ENCODE assay signal across 8 mouse cellular contexts in the genomic region with DNA sequence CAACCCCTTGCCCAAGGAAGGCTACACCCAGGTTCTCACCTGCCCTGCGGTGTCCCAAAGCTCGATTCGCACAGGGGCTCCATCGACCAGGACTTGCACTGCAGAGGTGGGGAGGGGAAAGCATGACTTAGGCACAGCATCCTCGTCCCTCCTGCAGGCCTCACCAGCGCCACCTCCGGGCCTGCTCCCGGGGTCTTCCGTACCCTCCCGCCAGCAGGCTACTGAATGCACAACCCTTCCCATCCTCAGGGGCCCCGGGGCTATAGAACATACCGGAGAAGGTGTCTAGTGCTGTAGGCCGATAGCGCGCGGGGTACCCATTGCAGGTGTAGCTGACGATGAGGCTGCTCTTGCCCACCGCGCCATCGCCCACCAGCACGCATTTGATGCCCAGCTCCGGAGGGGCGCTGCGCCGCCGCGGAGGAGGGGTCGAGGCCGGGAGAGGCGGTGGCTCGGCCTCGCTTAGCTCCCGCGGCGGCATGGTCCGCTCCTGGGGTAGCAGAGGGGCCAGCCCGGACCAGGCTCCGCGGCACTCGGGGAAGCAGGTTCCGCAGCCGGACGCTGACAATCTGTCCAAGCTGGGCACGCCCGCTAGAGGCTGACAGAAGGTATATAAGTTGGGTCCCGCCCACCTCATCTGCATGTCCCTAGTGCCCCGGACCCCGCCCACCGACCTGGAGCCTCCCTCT. TPM values are rescaled to one million over a fixed set of nuclear protein-coding genes. Genes with fewer than 3 reads are reported as not detected.
DNase-seq lines count a peak whose midpoint lies in the region; ATAC-seq lines count a peak whose summit lies in the region.

A gene (minus strand): TSS at position 630 of the 689 bp plus-strand sequence.

- peak within 1 kb of the TSS; percentile 99 for H3K4me2 ChIP-seq in limb, embryonic 15.5 days
- peak within 1 kb of the TSS; percentile 63 for H3K4me2 ChIP-seq in midbrain, embryonic 15.5 days
- peak within 1 kb of the TSS; percentile 99 for H3K4me2 ChIP-seq in stomach, embryonic 14.5 days (replicated peaks; ENCODE audit: low read depth, low read length)

- H3K4me1 ChIP-seq in limb, embryonic 15.5 days = peaks cover 5% of the 10 kb centered on the region
- H3K4me1 ChIP-seq in midbrain, embryonic 15.5 days = peaks cover 23% of the 10 kb centered on the region
- no peaks in the 10 kb centered on the region for H3K4me1 ChIP-seq in stomach, embryonic 14.5 days (ENCODE audit: control insufficient read depth, insufficient read depth, low read length)

- H3K27me3 ChIP-seq in limb, embryonic 15.5 days = peaks cover 12% of the 10 kb centered on the region; the same call in 1 of the 2 replicates
- no peaks in the 10 kb centered on the region; the same call in 1 of the 2 replicates for H3K27me3 ChIP-seq in midbrain, embryonic 15.5 days (replicated peaks)
- H3K27me3 ChIP-seq in stomach, embryonic 14.5 days (ENCODE audit: control insufficient read depth, insufficient read depth, low read length) = no peaks in the 10 kb centered on the region

- H3K27ac ChIP-seq in limb, embryonic 15.5 days = no peak within 1 kb of the TSS
- H3K27ac ChIP-seq in midbrain, embryonic 15.5 days = peak within 1 kb of the TSS; percentile 85
- no peak within 1 kb of the TSS for H3K27ac ChIP-seq in stomach, embryonic 14.5 days (ENCODE audit: low read length)

- DNase-seq in heart, adult 11 months = peak; percentile 85
- DNase-seq in heart, adult 8-10 months (ENCODE audit: low spot score) = no peak
- DNase-seq in cerebellum, postnatal 10 days = peak; percentile 83 to 89
- DNase-seq in frontal cortex, adult 2 months (ENCODE audit: extremely low spot score in 1 of 2, low spot score in 1 of 2) = peak; percentile 42 to 78
- peak; percentile 72 to 77 for DNase-seq in kidney, adult 8-10 months

- peak within 1 kb of the TSS; percentile 59 for H3K4me3 ChIP-seq in limb, embryonic 15.5 days
- H3K4me3 ChIP-seq in midbrain, embryonic 15.5 days = peak within 1 kb of the TSS; percentile 61
- H3K4me3 ChIP-seq in stomach, embryonic 14.5 days (ENCODE audit: low read depth, low read length) = peak within 1 kb of the TSS; percentile 57

- peak; percentile 66; the same call in 1 of the 2 replicates for ATAC-seq in limb, embryonic 15.5 days (ENCODE audit: insufficient number of reproducible peaks, low FRiP score, low TSS enrichment, low read depth)
- ATAC-seq in midbrain, embryonic 15.5 days (replicated peaks) = peak; percentile 89
- peak; percentile 80 for ATAC-seq in stomach, embryonic 14.5 days (ENCODE audit: insufficient number of reproducible peaks, insufficient read depth, low FRiP score, low read depth)

- no peaks in the 10 kb centered on the region for H3K9me3 ChIP-seq in limb, embryonic 15.5 days
- H3K9me3 ChIP-seq in midbrain, embryonic 15.5 days = no peaks in the 10 kb centered on the region
- no peaks in the 10 kb centered on the region for H3K9me3 ChIP-seq in stomach, embryonic 14.5 days (ENCODE audit: control insufficient read depth, low read depth, low read length)

- no peaks in the 10 kb centered on the region for H3K36me3 ChIP-seq in limb, embryonic 15.5 days
- H3K36me3 ChIP-seq in midbrain, embryonic 15.5 days (replicated peaks) = no peaks in the 10 kb centered on the region
- no peaks in the 10 kb centered on the region for H3K36me3 ChIP-seq in stomach, embryonic 14.5 days (ENCODE audit: control insufficient read depth, insufficient read depth, low read length)

- peak within 1 kb of the TSS; percentile 51 for H3K9ac ChIP-seq in limb, embryonic 15.5 days
- H3K9ac ChIP-seq in midbrain, embryonic 15.5 days = peak within 1 kb of the TSS; percentile 75
- H3K9ac ChIP-seq in stomach, embryonic 14.5 days (replicated peaks; ENCODE audit: low read depth, low read length) = peak within 1 kb of the TSS; percentile 28; the same call in 1 of the 2 replicates

- under 1% methylated on average over 49 of the region's 49 CpGs for WGBS in limb, embryonic 15.5 days
- WGBS in midbrain, embryonic 15.5 days = under 1% methylated on average over 49 of the region's 49 CpGs
- 1% methylated on average over 49 of the region's 49 CpGs for WGBS in stomach, embryonic 14.5 days

RNA-seq across cellular contexts. Expression of the gene that starts here (rescaled TPM):
- total RNA-seq in heart, adult 8-10 months (2022) = not detected
- 6.2 and 6.5 TPM in 2 replicates for polyA plus RNA-seq in frontal cortex, adult 2 months (2012; rRNA removed)
- 36.8 and 38.6 TPM in 2 replicates for polyA plus RNA-seq in limb, embryonic 15.5 days (2015; fragmentation: Nextera tagmentation; extraction: Ambion mirVana)
- polyA plus RNA-seq in midbrain, embryonic 15.5 days (2015; fragmentation: Nextera tagmentation; extraction: Ambion mirVana) = 43.3 and 45.5 TPM in 2 replicates
- polyA plus RNA-seq in stomach, embryonic 14.5 days (2014; fragmentation: Nextera tagmentation; extraction: Ambion mirVana) = 6.0 and 8.6 TPM in 2 replicates
